Mouse (Mus musculus) adrenal gland, postnatal 4 days (tissue): ENCODE results near the gene Creb3. TPM values are rescaled to one million over a fixed set of nuclear protein-coding genes. Genes with fewer than 3 reads are reported as not detected.

Experiments
- DNase-seq, 2 experiments: peaks; one replicate each; pipeline ENCODE4 v3.0.0; 2021 to 2022; ENCODE audit warnings: low spot score in 2 of 2, mixed read lengths in 2 of 2
- total RNA-seq, 2 experiments: library from RNA; stranded (reverse); gene quantifications; 2 replicates each; pipeline ENCODE4 v1.2.3; 2021

Gene Creb3
- total RNA-seq, 2 experiments from 2014 or later = 130 to 160 TPM

DNA sequence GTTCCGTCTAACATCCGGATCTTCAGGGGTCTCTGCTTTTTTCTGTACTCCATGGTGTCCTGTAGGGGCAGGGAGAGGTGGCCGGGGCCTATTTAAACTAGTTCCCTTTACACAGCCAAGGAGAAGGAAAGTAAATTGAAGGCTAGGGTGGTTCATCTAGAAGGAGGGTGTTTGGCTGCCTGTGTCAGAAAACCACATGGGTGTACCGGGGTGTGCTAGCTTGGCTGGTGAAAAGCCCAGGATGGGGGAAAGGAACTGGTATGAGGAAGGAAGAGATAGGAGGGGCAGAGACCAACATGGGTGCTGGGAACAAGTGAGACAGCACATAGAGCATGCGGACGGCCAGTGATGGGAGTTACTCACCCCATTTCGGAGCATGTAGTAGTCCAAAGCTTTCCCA, 6.2 kb upstream of the Creb3 start:
- no peak for DNase-seq

DNA sequence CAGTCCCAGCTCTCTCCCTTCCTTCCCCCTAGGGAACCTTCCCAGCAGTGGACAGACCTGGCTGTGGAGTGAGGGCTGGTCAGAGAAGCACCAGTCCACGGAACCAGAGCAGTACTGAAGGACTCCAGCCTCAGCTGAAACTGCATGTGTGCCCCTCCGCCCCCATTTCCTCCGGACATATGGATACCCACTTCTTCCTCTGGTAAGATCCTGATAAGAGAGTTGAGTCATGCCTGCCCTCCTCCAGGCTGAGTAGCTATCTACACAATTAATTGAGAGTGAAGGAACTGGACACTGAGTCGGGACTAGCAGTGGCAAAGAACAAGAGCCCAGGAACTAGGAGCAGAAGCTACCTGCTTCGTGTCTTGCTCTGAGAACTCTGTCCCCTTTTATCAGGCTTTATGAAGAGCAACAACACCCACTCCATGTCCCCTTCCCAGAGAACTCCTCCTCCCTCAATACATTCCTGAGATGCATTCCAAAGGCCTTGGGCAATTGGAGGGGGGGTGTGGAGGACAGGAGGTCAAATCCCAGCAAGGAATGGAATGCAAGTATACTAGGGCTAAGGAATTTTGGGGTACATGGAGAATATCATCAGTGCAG, 4.0 kb upstream of the Creb3 start:
- no peak for DNase-seq

DNA sequence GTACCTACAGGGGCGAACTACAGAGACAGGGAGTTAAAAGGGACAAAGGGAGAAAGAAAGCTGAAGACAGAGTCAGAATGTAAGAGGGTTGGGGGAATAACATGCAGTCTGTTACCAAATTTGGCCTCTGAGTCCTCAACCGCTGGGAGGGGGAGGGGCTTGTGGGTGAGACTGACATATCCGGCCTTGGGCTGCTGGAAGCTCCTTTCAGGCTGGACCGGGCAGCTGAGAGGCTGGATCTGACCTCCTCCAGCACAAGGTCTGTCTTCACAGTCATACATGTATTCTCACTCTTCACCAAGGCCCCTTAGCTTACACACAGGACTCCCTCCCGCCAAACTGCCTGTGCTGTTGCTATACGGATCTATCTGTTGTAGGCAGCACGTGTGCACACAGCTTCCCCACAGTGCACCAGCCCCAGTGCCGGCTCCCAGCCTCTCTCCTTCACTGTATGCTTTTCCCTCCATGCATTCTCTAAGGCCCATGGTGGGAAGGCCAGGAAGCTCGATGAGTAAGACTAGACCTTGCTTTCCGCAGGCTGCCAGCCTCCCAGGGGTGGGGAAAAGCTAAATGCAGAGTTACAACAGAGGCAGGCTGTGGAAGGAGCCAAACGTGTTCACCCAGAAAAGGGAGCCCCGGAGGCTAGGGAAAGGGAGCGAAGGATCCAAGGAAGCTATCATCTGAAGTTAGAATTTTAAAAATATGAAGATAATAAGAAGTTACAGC, 3.3 kb upstream of the Creb3 start:
- peak; percentile 42 to 63 for DNase-seq

DNA sequence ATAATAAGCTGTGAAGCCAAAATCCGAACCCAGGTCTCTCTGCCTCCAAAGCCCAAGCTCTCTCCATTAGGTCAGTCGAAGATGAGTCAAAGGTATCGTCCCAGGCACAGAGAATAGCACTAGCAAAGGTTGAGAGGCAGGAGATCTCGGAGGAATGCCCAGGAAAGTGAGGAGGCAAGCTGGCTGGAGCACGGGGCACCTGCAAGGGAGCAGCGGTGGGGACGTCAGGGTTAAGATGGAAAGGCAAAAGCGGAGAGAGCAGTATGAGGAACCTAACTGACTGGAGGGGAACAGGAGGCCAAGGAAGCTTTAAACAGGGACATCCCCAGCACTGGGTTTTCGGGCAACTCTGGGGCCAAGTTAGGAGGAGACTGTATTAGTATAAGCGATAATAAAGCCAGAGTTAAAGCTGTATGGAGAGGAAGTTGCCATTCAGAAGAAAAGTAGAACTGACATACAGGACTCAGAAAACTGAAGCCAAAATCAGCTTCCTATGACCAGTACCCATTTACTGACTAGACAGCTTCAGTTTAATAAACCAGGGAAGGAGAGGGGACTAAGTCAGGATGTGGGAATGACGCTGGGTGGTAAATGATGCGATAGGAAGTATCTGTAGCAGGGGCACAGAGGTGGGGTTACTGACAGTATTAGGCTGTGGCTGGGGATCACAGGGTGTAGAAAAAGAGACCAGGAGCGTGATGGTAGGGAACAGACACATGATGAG, 2.5 kb upstream of the Creb3 start:
- no peak for DNase-seq

- DNase-seq = no peak
Observed at GRCm38 (mm10) chr4:43560243-43560611, 1.9 kb upstream of the Creb3 start.

DNA sequence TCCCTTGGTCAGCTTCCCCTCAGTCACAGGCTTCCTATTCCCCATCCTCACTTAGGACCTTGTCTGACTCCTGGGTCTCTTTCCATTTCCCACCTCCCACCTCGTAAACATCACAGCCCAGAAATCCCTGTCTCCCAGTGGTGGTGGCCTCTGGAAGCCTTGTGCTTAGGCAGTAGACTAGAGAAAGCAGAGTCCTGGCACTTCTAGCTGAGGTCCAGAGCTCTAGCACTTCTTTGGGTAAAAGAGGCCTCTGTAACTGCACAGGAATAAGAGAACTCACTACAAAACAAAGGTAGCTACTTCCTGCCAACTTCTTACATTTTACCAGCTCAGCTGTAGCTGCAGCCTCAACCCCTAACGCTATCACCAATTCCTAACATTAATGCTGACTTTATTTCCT, 1.2 kb upstream of the Creb3 start:
- no peak for DNase-seq

DNA sequence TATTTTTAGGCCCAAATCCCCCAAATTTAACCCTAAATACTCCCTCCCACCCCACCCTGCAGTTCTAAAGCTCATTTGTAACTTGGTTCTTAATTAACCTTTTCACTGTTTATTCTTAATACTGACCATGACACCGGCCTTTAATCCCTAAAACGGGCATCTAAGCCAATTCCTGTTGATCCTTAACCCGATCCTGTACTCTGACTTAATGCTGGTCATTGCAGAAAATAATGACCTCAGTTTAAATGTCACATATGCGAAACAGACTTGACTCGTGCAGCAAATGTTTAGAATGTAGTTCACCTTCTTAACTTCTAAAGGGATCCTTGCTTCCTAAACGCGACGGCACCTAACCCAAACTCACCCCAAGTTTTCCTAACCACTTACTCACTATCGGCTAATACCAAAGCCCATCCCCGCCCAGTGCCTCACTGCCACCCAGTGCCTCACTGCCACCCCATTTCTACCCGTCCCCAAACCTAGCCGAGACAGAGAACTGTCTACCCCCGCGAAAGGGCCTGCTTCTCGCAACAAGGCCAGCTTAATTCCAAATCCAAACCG, 616 bp upstream of the Creb3 start:
- DNase-seq = peak in 1 of 2 experiments; percentile 22

GRCm38 (mm10) chr4:43562769-43563600, 853 bp downstream of the Creb3 start:
- DNase-seq = no peak

DNA sequence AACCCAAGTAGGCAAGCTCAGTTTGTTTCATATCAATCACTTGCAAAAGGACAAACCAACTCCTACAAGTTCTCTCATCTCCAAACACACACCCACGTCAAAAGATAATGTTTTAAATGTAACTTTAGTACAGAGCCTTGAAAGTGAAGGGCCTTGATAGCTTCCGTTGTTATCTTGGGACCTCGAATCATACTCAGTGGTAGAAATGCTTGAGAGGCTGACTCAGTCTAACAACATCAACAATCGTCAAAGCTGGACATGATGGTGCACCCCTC, 1.4 kb downstream of the Creb3 start:
- no peak for DNase-seq

DNA sequence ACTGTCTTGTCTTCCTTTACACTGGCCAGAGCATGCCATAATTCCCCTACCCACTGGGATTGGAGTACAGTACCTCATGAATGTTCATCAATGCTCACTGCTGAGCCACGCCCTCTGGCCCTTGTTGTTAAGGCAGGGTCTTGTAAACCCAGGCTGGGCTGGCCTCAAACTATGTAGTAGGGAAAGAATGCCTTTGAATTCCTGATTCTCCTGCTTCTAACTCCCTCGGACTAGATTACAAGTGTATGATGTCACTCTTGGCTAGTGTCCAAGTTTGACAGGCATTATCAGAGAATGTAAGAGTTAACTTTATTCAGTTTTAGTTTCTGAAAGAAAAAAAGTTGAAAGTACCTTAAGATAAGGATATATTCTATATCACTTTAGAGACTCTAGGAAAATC, 2.1 kb downstream of the Creb3 start:
- no peak for DNase-seq

DNA sequence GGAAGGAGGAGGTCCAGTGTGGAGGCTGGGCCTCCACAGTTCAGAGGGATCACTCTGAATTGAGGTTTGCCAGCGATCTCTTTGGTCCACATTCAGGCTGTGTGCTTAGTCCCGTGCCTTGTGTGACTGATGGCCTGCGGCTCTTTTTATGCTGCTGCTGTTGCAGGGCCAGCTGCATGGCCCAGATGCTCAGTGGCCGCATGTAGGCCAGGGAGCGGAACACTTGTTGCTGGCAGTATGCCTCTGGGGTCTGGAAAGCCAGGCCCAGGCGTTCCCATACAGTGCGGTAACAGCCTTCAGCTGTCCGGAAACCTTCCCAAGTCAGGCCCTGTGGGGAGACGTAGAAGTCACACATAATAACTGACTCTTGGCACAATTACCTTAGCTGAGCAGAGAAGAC, 5.0 kb downstream of the Creb3 start:
- no peak for DNase-seq

DNA sequence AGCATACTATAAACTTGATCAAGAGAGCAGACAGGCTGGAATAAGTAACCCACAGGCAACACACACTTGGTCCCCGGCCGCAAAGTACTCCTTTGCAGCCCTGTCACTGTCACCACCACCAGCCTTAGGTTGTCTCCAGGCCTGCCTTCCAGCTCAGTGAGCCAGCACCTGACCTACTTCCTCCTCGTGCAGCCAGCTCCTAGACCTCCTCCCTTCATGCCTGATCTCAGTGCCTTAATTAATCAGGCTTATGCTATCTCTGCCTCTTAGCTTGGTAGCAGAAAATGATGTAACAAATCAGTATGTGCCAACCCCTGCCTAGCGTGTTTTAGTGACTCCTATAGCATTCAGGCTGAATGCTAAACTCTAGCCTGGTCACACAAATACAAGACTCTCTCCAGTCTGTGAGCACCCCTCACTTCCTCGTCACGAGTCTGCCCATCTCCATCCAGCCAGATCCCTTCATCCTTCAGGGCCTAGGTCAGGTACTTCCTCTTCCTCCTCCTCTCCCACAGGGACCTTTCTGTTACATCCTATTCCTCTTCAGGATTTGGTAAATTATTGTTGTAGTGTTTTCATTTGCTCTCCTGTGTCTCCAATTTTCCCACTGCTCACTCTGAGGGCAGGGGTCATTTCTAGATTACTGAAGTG, 9.4 kb downstream of the Creb3 start:
- DNase-seq = no peak

DNA sequence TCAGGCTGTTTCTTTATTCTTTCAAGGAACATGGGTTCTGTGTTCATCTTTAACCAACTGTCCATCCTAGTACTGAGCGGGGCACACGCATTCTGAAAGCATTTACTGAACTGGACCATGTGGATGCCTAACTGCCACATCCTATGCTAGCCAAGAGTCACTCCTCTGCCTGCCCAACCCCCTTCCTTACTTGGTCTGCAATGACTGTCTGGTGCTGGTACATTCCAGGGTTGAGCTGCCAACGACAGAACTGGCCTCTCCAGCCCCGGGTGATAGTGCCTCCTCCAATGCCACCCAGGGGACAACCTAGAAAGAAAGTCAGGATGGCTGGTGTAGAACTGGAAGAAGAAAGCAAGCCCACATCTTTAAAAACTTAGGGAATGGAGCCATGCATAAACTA, 11.4 kb downstream of the Creb3 start:
- DNase-seq = no peak

DNA sequence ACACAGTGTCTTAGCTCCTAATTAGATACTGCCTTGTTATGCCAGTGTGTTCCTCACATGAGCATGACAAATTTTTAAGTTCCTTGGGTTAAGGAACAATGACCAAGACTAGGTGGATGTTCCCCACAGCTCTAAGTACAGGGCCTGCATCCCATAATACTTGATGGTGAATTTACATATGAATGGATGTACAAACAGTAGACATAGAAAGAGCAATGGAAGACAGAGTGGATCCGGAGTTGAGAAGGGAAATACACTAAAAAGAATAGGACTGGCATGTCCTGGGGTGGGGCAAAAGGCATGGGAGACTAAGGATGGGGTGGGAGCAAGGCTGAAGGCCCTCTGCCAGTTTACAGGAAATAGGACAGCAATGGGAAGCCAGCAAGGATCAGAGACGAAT, 13.2 kb downstream of the Creb3 start:
- no peak for DNase-seq

- DNase-seq = no peak
Observed at GRCm38 (mm10) chr4:43577237-43577881, 15.2 kb downstream of the Creb3 start.

- peak; percentile 76 to 81 for DNase-seq
Observed at GRCm38 (mm10) chr4:43578376-43579204, 16.5 kb downstream of the Creb3 start, which contains the start of the genes Rgp1 and Gba2. TSS of gene Rgp1 (plus strand) at chr4:43578715. TSS of gene Gba2 (minus strand) at chr4:43578873.

GRCm38 (mm10) chr4:43579256-43579655, 17.1 kb downstream of the Creb3 start:
- DNase-seq = no peak

GRCm38 (mm10) chr4:43579731-43580130, 17.6 kb downstream of the Creb3 start:
- no peak for DNase-seq

GRCm38 (mm10) chr4:43580721-43581120, 18.6 kb downstream of the Creb3 start:
- no peak for DNase-seq
